Mouse (Mus musculus) testis, adult 10 weeks (tissue): ENCODE measurements around the gene Gm29666. TPM values are rescaled to one million over a fixed set of nuclear protein-coding genes. Genes with fewer than 3 reads are reported as not detected.

Experiments
- polyA plus RNA-seq: library from polyadenylated mRNA; stranded (reverse); fragments of 350-450 nt; fragmentation: Illumina TruSeq; extraction: RNeasy Lipid Tissue Mini Kit (QIAGEN cat#74804); gene quantifications from one replicate; pipeline ENCODE4 v1.2.3, GENCODE M21; 2014; ENCODE audit warnings: low read depth, low replicate concordance

Gene Gm29666
- polyA plus RNA-seq: 1.3 TPM

DNA sequence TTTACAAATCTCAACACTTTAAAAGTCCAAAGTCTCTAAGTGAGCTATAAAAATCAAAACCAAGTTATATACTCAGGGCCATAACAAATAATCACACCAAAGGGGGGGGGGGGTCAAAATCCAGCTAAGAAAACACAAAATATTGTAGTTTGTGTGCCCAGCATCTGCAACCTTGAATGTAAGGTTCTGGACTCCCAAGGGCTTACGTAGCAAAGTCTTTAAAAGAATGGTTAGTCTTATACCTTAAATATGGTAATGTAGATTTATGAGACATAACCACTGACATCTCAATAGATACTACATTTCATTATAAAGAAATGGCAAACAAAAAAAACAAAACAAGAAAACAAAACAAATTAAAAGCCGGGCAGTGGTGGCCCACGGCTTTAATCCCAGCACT is at the start of gene Gm29666:
Gm29666 (minus strand) TSS at position 101 of the 400 bp plus-strand sequence.

DNA sequence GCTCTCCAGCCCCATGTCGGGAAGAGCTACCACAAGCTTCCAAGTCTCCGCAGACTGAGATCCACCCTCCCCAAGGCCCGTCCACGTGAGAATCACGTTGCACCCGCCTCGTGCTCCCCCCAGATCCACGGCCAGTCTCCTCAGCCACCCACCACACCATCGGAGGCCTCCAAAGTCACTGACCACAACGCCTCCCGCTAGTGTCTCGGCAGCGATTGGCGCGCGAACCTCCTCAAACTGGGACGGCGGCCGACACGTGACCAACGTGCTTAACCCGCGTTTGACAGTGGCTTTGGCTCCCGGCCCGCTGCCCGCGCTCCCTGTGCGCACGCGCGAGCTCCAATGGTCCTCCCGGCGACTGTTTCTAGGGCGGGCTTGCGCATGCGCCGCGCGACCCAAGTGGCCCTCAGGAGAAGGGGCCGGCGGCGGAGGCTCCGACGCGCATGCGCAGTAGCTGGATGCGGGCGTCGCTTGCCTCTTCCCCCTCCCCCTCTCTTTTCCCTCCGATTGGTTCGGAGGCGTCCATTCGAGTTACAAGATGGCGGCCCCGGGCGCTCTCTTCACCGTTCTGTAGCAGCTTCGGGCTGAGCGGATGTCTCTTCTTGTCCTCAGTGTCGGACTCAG is 3.2 kb upstream of the Gm29666 start, which contains the start of gene Nup50:
Nup50 (plus strand) TSS at position 528 of the 624 bp plus-strand sequence.

Other genes with a start within 250 kb of the Gm29666 start
- 0.14 TPM for gene Arhgap8, start 200.0 kb downstream of the Gm29666 start, polyA plus RNA-seq
- gene Phf21b, start 64.0 kb downstream of the Gm29666 start, polyA plus RNA-seq: 0.39 TPM
- gene Nup50, start 3.4 kb upstream of the Gm29666 start, polyA plus RNA-seq: 42.6 TPM
- gene 5031439G07Rik, start 68.5 kb upstream of the Gm29666 start, polyA plus RNA-seq: 2.0 TPM
- not detected for gene Upk3a, start 97.1 kb upstream of the Gm29666 start, polyA plus RNA-seq
- 94.6 TPM for gene Fam118a, start 108.9 kb upstream of the Gm29666 start, polyA plus RNA-seq
- gene Smc1b, start 211.9 kb upstream of the Gm29666 start, polyA plus RNA-seq: 404 TPM
- 20.8 TPM for gene Ribc2, start 212.0 kb upstream of the Gm29666 start, polyA plus RNA-seq